26 mouse cellular contexts compared by ENCODE assay signal in genomic region chr13:34960996-34961770, GRCm38 (mm10). TPM values are rescaled to one million over a fixed set of nuclear protein-coding genes. Genes with fewer than 3 reads are reported as not detected.
DNase-seq lines count a peak whose midpoint lies in the region; ATAC-seq and TF ChIP-seq lines count a peak whose summit lies in the region.
"Had no signal": no experiment of that assay in that cellular context is flagged by ENCODE, and none has a peak within 500 bp of the region (broad histone marks: within the 10 kb centered on the region; RNA-seq: fewer than 3 reads in every experiment).

No protein-coding gene starts in this region.

- no peak for TF ChIP-seq CTCF in liver, postnatal 0 days (IDR thresholded peaks at IDR 0.05; ENCODE audit: low read depth)

- H3K4me1 ChIP-seq in kidney, embryonic 14.5 days (ENCODE audit: control insufficient read depth, insufficient read depth, low read length) = no peaks in the 10 kb centered on the region
- peaks cover 3% of the 10 kb centered on the region for H3K4me1 ChIP-seq in liver, embryonic 11.5 days (replicated peaks; ENCODE audit: control insufficient read depth, insufficient read depth, low read length)
- peaks cover 9% of the 10 kb centered on the region for H3K4me1 ChIP-seq in liver, postnatal 0 days (ENCODE audit: insufficient read depth)
- peaks cover 3% of the 10 kb centered on the region; the same call in 1 of the 2 replicates for H3K4me1 ChIP-seq in forebrain, embryonic 14.5 days (ENCODE audit: control insufficient read depth, insufficient read depth, low read length)

- no peak overlapping the region for H3K4me3 ChIP-seq in kidney, embryonic 14.5 days (ENCODE audit: low read length)
- H3K4me3 ChIP-seq in liver, embryonic 11.5 days (ENCODE audit: low read depth, low read length) = no peak overlapping the region
- no peak overlapping the region for H3K4me3 ChIP-seq in liver, postnatal 0 days (ENCODE audit: low read depth, low read length)
- no peak overlapping the region for H3K4me3 ChIP-seq in forebrain, embryonic 14.5 days (ENCODE audit: low read depth, low read length)
- H3K4me3 ChIP-seq: embryonic facial prominence, embryonic 15.5 days; erythroblast, embryonic 14.5 days; forebrain, embryonic 10.5 days; forebrain, embryonic 15.5 days; heart, embryonic 13.5 days; hindbrain, embryonic 12.5 days had no signal

- 92% methylated on average over 4 of the region's 4 CpGs for WGBS in kidney, embryonic 14.5 days
- 68% methylated on average over 4 of the region's 4 CpGs for WGBS in liver, embryonic 11.5 days
- WGBS in liver, postnatal 0 days (ENCODE audit: insufficient replicate concordance) = 65% methylated on average over 4 of the region's 4 CpGs
- 86% methylated on average over 4 of the region's 4 CpGs for WGBS in forebrain, embryonic 14.5 days

- no peaks in the 10 kb centered on the region for H3K9me3 ChIP-seq in kidney, embryonic 14.5 days (ENCODE audit: control insufficient read depth, low read length)
- no peaks in the 10 kb centered on the region for H3K9me3 ChIP-seq in liver, embryonic 11.5 days (ENCODE audit: control insufficient read depth, low read length)
- H3K9me3 ChIP-seq in liver, postnatal 0 days (ENCODE audit: low read length) = no peaks in the 10 kb centered on the region
- H3K9me3 ChIP-seq in forebrain, embryonic 14.5 days (replicated peaks; ENCODE audit: control insufficient read depth, low read length) = no peaks in the 10 kb centered on the region
- H3K9me3 ChIP-seq: embryonic facial prominence, embryonic 15.5 days; forebrain, embryonic 10.5 days; forebrain, embryonic 15.5 days; heart, embryonic 13.5 days; hindbrain, embryonic 12.5 days had no signal

- no peak overlapping the region for H3K4me2 ChIP-seq in kidney, embryonic 14.5 days (replicated peaks; ENCODE audit: low read depth, low read length)
- no peak overlapping the region for H3K4me2 ChIP-seq in liver, embryonic 11.5 days
- no peak overlapping the region for H3K4me2 ChIP-seq in liver, postnatal 0 days (ENCODE audit: low read depth, low read length)
- no peak overlapping the region for H3K4me2 ChIP-seq in forebrain, embryonic 14.5 days (ENCODE audit: low read length)
- H3K4me2 ChIP-seq: embryonic facial prominence, embryonic 15.5 days; forebrain, embryonic 15.5 days; heart, embryonic 13.5 days; hindbrain, embryonic 12.5 days had no signal

- H3K27me3 ChIP-seq in kidney, embryonic 14.5 days (ENCODE audit: control insufficient read depth, insufficient read depth, low read length) = no peaks in the 10 kb centered on the region
- H3K27me3 ChIP-seq in liver, embryonic 11.5 days (replicated peaks; ENCODE audit: control insufficient read depth, insufficient read depth, low read length) = peaks cover 22% of the 10 kb centered on the region
- H3K27me3 ChIP-seq in liver, postnatal 0 days (ENCODE audit: insufficient read depth, low read length) = peaks cover 19% of the 10 kb centered on the region
- peaks cover 10% of the 10 kb centered on the region; the same call in 1 of the 2 replicates for H3K27me3 ChIP-seq in forebrain, embryonic 14.5 days (replicated peaks; ENCODE audit: control insufficient read depth, insufficient read depth, low read length)

- ATAC-seq in kidney, embryonic 14.5 days (ENCODE audit: low FRiP score, low TSS enrichment) = no peak
- ATAC-seq in liver, embryonic 11.5 days (replicated peaks; ENCODE audit: low FRiP score) = no peak
- ATAC-seq in liver, postnatal 0 days = no peak
- ATAC-seq in forebrain, embryonic 14.5 days = no peak
- ATAC-seq: CD4-positive, CD25-positive, alpha-beta regulatory T cell, adult 4 months; forebrain, embryonic 15.5 days had no signal

- no peak for TF ChIP-seq EP300 in liver, postnatal 0 days (IDR thresholded peaks at IDR 0.05; ENCODE audit: low read depth)

- no peak overlapping the region for H3K27ac ChIP-seq in kidney, embryonic 14.5 days (ENCODE audit: low read depth, low read length)
- H3K27ac ChIP-seq in liver, embryonic 11.5 days (ENCODE audit: low read depth, low read length) = no peak overlapping the region
- H3K27ac ChIP-seq in liver, postnatal 0 days (ENCODE audit: low read depth) = no peak overlapping the region
- H3K27ac ChIP-seq in forebrain, embryonic 14.5 days (ENCODE audit: low read depth, low read length) = no peak overlapping the region
- H3K27ac ChIP-seq: embryonic facial prominence, embryonic 15.5 days; forebrain, embryonic 10.5 days; forebrain, embryonic 15.5 days; heart, embryonic 13.5 days; hindbrain, embryonic 12.5 days had no signal

- H3K9ac ChIP-seq in kidney, embryonic 14.5 days (ENCODE audit: low read depth, low read length) = no peak overlapping the region
- H3K9ac ChIP-seq in liver, embryonic 11.5 days (ENCODE audit: low read depth, low read length) = no peak overlapping the region
- no peak overlapping the region for H3K9ac ChIP-seq in liver, postnatal 0 days (replicated peaks)
- H3K9ac ChIP-seq in forebrain, embryonic 14.5 days (ENCODE audit: low read length) = no peak overlapping the region
- H3K9ac ChIP-seq: embryonic facial prominence, embryonic 15.5 days; forebrain, embryonic 15.5 days; heart, embryonic 13.5 days; hindbrain, embryonic 12.5 days had no signal

- DNase-seq in kidney, adult 11 months = peak; percentile 59
- DNase-seq in liver, embryonic 11.5 days (ENCODE audit: low spot score) = peak; percentile 18
- no peak for DNase-seq in liver, postnatal 0 days
- peak; percentile 40 for DNase-seq in kidney, postnatal 14 days
- peak; percentile 72 for DNase-seq in yolk sac, embryonic 10.5 days (ENCODE audit: low spot score)
- DNase-seq in forebrain, embryonic 14.5 days (ENCODE audit: low spot score) = no peak
- DNase-seq in right cerebral cortex, postnatal 25 days = no peak
- DNase-seq: adrenal gland, adult 2 months; adrenal gland, postnatal 25 days; B cell, adult 2 months; cerebellum, adult 18-20 months; cerebellum, adult 9-11 months; cerebellum, postnatal 36 days; gastrocnemius, postnatal 36 days; heart, adult 11 months; heart, postnatal 4 days had no signal

- no peaks in the 10 kb centered on the region for H3K36me3 ChIP-seq in kidney, embryonic 14.5 days (ENCODE audit: control insufficient read depth, insufficient read depth, low read length)
- no peaks in the 10 kb centered on the region for H3K36me3 ChIP-seq in liver, embryonic 11.5 days (ENCODE audit: control insufficient read depth, insufficient read depth, low read length)
- H3K36me3 ChIP-seq in liver, postnatal 0 days (replicated peaks; ENCODE audit: insufficient read depth, low read length) = no peaks in the 10 kb centered on the region
- no peaks in the 10 kb centered on the region for H3K36me3 ChIP-seq in forebrain, embryonic 14.5 days (ENCODE audit: control insufficient read depth, insufficient read depth, low read length)
- H3K36me3 ChIP-seq: embryonic facial prominence, embryonic 15.5 days; forebrain, embryonic 10.5 days; forebrain, embryonic 15.5 days; heart, embryonic 13.5 days; hindbrain, embryonic 12.5 days had no signal

RNA-seq across cellular contexts. Expression of gene Eci3, which starts 2.4 kb away (rescaled TPM):
- 1.7 and 3.1 TPM in 2 replicates for polyA plus RNA-seq in kidney, embryonic 14.5 days (2014; fragmentation: Nextera tagmentation; extraction: Ambion mirVana)
- polyA plus RNA-seq in liver, embryonic 11.5 days (2014; fragmentation: Nextera tagmentation; extraction: Ambion mirVana) = 0.32 and 0.37 TPM in 2 replicates
- 0.08 TPM in 1 of 2 replicates, not detected in the other for polyA plus RNA-seq in liver, postnatal 0 days (2015; fragmentation: Nextera tagmentation; extraction: Ambion mirVana)
- 0.19 and 0.30 TPM in 2 replicates for polyA plus RNA-seq in forebrain, embryonic 14.5 days (2014; fragmentation: Nextera tagmentation; extraction: Ambion mirVana)
- polyA plus RNA-seq: erythroblast, embryonic 14.5 days had no signal

RNA-seq across cellular contexts. Expression of gene 4933417A18Rik, which starts 37.0 kb away (rescaled TPM):
- polyA plus RNA-seq in kidney, embryonic 14.5 days (2014; fragmentation: Nextera tagmentation; extraction: Ambion mirVana) = not detected in 2 replicates
- polyA plus RNA-seq in liver, embryonic 11.5 days (2014; fragmentation: Nextera tagmentation; extraction: Ambion mirVana) = not detected in 2 replicates
- not detected in 2 replicates for polyA plus RNA-seq in liver, postnatal 0 days (2015; fragmentation: Nextera tagmentation; extraction: Ambion mirVana)
- not detected in 2 replicates for polyA plus RNA-seq in forebrain, embryonic 14.5 days (2014; fragmentation: Nextera tagmentation; extraction: Ambion mirVana)
- polyA plus RNA-seq: adrenal gland, adult 2 months; CD4-positive, CD25-positive, alpha-beta regulatory T cell, adult 4 months; embryonic facial prominence, embryonic 11.5 days; embryonic facial prominence, embryonic 15.5 days; erythroblast, embryonic 14.5 days; forebrain, embryonic 10.5 days; forebrain, embryonic 15.5 days; heart, embryonic 13.5 days; heart, postnatal 0 days; hindbrain, embryonic 12.5 days had no signal

RNA-seq across cellular contexts. Expression of gene Fam217a, which starts 37.1 kb away (rescaled TPM):
- 5.1 and 6.0 TPM in 2 replicates for polyA plus RNA-seq in kidney, embryonic 14.5 days (2014; fragmentation: Nextera tagmentation; extraction: Ambion mirVana)
- 0.79 and 1.1 TPM in 2 replicates for polyA plus RNA-seq in liver, embryonic 11.5 days (2014; fragmentation: Nextera tagmentation; extraction: Ambion mirVana)
- polyA plus RNA-seq in liver, postnatal 0 days (2015; fragmentation: Nextera tagmentation; extraction: Ambion mirVana) = 0.15 and 0.34 TPM in 2 replicates
- 0.79 and 0.89 TPM in 2 replicates for polyA plus RNA-seq in forebrain, embryonic 14.5 days (2014; fragmentation: Nextera tagmentation; extraction: Ambion mirVana)
- polyA plus RNA-seq: erythroblast, embryonic 14.5 days had no signal

Comparison
In these comparisons a context has a peak if more than half of its experiments do, and no peak if none do; other contexts are left out.
1. DNase-seq: peak in kidney, adult 11 months (single experiment), liver, embryonic 11.5 days (single experiment), kidney, postnatal 14 days (single experiment) and yolk sac, embryonic 10.5 days (single experiment); none in liver, postnatal 0 days (single experiment), forebrain, embryonic 14.5 days (single experiment) and right cerebral cortex, postnatal 25 days (single experiment).